Comparison of ENCODE assay signal across 17 mouse cellular contexts in genomic region chr3:33903816-33904215, GRCm38 (mm10).
"Had no signal": no experiment of that assay in that cellular context is flagged by ENCODE, and none has a peak within 500 bp of the region (broad histone marks: within the 10 kb centered on the region; RNA-seq: fewer than 3 reads in every experiment).

No protein-coding gene starts in this region.

- H3K9ac ChIP-seq: intestine, embryonic 15.5 days; kidney, embryonic 15.5 days; limb, embryonic 12.5 days; liver, embryonic 13.5 days; liver, postnatal 0 days; lung, embryonic 15.5 days; neural tube, embryonic 13.5 days had no signal

- ATAC-seq: intestine, embryonic 15.5 days; liver, postnatal 0 days had no signal

- H3K4me1 ChIP-seq: intestine, embryonic 15.5 days; liver, embryonic 13.5 days; lung, embryonic 15.5 days; megakaryocyte, embryonic 14.5 days had no signal

- H3K27ac ChIP-seq: intestine, embryonic 15.5 days; kidney, embryonic 15.5 days; left cerebral cortex, adult 2 months; limb, embryonic 12.5 days; liver, embryonic 13.5 days; lung, embryonic 15.5 days; macrophage had no signal

- DNase-seq: kidney, adult 18-20 months; kidney, postnatal 14 days; liver; liver, embryonic 13.5 days; liver, postnatal 0 days; lung, postnatal 14 days; spleen, adult 18-20 months; thymus, adult 2 months; thymus, postnatal 25 days had no signal

- H3K4me2 ChIP-seq: intestine, embryonic 15.5 days; kidney, embryonic 15.5 days; limb, embryonic 12.5 days; liver, embryonic 13.5 days; lung, embryonic 15.5 days had no signal

- H3K27me3 ChIP-seq: intestine, embryonic 15.5 days; kidney, embryonic 15.5 days; limb, embryonic 12.5 days; liver, embryonic 13.5 days; lung, embryonic 15.5 days; megakaryocyte, embryonic 14.5 days had no signal

- H3K4me3 ChIP-seq: intestine, embryonic 15.5 days; kidney, embryonic 15.5 days; left cerebral cortex, adult 2 months; limb, embryonic 12.5 days; liver, embryonic 13.5 days; lung, embryonic 15.5 days; megakaryocyte, embryonic 14.5 days; neural tube, embryonic 13.5 days had no signal

- H3K9me3 ChIP-seq: intestine, embryonic 15.5 days; kidney, embryonic 15.5 days; limb, embryonic 12.5 days; liver, embryonic 13.5 days; lung, embryonic 15.5 days; neural tube, embryonic 13.5 days had no signal

- H3K36me3 ChIP-seq: intestine, embryonic 15.5 days; kidney, embryonic 15.5 days; limb, embryonic 12.5 days; liver, embryonic 13.5 days; lung, embryonic 15.5 days; neural tube, embryonic 13.5 days had no signal
